Mouse (Mus musculus): ENCODE measurements around the gene Scyl1.
"Not testable (repeated sequence)": the region's sequence is repeated elsewhere in the genome, so short reads cannot be mapped to it uniquely, and the experiment has no call there.

DNA sequence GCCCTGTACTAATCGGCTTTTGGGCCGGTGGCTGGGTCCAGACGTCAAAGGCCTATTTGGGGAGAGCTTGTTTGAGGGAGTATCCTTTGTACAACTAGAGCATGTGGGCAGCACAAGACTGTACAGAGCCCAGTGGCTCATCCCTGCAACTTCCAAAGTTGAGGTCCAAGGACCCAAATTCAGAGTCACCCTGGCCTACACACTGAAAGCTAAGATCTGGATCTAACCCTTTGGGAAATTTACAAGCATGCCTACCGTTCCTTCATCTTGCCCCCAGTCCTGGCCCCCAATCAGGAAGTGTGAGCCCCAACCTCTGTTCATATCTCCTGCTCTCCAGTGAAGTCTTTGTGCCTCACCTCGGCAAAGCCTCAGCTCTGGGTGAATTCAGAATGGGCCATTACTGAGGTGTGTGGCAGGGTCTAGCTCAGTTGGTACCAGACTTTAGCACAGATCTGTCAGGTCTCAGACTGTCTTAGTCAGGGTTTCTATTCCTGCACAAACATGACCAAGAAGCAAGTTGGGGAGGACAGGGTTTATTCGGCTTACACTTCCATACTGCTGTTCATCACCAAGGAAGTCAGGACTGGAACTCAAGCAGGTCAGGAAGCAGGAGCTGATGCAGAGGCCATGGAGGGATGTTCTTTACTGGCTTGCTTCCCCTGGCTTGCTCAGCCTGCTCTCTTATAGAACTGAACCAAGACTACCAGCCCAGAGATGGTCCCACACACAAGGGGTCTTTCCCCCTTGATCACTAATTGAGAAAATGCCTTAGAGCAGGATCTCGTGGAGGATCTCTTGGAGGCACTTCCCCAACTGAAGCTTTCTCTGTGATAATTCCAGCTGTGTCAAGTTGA, 22.9 kb upstream of the Scyl1 start:
- TF ChIP-seq CTCF (IDR thresholded peaks at IDR 0.05; ENCODE audit: low read depth, low read length); POLR2A (IDR thresholded peaks at IDR 0.05; ENCODE audit: extremely low read depth, insufficient read depth, low read length): not testable (repeated sequence)
